Mouse (Mus musculus): ENCODE measurements at regions not wholly inside any gene's neighbourhood (a gene's known extent, or its start where the extent isn't known, plus 50 kb on each side); places are given as distances from the start of the nearest gene placed in this dataset.
"Not testable (repeated sequence)": the region's sequence is repeated elsewhere in the genome, so short reads cannot be mapped to it uniquely, and the experiment has no call there.

DNA sequence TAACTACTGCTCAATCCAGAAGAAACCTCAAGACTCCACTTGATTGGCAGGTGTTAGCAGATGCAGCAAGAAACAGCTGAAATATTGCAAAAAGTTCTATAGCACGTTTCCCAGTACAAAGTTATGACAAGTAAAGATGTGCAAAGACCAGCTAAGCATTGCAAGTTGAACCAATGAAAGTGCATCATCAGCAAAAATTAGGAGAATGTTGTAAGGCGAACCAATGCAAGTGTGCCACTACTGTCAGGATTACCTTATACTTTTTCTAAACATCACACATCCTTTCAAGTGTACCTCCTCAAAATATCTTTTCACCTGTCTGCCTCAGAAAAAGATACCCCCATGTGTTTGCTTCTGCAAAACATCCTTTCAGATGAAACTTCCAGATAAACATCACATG lies 244.7 kb downstream of the Slco6d1 start:
- DNase-seq (ENCODE audit: low spot score) = no peak

DNA sequence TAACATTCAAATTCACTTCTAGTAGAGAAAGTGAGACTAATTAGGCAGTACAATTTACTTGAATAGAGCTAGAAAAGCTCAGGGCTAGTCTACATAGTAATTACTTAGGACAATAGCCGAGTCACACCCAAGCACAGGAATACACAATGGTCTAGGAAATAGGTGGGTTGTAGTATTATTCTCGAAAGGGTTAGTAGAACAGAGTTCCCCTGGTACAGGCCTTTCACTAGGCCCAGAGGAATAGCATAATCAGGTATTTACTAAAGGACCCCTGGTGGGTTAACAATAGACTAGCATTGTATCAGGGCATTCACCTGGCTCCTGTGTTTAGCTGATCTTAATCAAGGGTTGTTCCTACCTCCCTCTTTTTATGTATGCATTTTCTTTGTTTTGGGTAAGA lies 246.5 kb downstream of the Slco6d1 start:
- not testable (repeated sequence) for DNase-seq (ENCODE audit: low spot score)

DNA sequence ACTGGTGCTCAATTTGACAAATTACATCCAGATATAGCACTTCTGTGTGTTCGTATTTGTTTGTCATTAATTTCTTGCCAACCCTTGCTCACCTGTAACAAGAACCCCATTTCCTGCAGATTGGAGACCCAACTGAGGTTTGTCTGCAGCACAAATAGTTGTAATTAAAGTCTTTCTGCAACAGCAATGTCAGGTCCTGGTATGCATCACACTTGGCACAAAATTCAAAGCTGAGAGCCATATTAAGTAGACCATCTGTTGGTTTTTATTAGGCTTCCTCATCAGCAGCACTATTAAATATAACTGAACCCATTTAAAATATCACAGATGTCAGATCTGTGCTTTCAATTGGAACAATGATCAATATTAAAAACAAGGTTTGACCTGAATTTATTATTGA lies 247.0 kb downstream of the Slco6d1 start:
- DNase-seq (ENCODE audit: low spot score) = no peak

DNA sequence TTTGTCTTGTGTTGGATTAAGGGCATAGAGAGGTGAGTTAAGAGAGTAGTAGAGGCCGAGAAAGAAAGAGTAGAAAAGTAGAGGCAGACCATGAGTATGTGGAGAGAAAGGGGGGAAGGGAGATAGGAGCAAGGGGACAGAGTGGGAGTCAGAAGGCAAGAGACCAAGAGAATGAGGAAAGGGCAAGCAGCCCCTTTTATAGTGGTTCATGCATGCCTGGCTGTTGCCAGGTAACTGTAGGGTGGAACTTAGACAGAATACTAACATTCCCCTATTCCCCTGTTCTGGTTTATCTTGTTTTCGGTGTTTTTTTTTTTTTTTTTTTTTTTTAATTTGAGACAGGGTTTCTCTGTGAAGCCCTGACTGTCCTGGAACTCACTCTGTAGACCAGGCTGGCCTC lies 247.7 kb downstream of the Slco6d1 start:
- no peak for DNase-seq (ENCODE audit: low spot score)

GRCm38 (mm10) chr1:98678686-98679085 lies 257.8 kb downstream of the Slco6d1 start:
- no peak for DNase-seq (ENCODE audit: low spot score)

DNA sequence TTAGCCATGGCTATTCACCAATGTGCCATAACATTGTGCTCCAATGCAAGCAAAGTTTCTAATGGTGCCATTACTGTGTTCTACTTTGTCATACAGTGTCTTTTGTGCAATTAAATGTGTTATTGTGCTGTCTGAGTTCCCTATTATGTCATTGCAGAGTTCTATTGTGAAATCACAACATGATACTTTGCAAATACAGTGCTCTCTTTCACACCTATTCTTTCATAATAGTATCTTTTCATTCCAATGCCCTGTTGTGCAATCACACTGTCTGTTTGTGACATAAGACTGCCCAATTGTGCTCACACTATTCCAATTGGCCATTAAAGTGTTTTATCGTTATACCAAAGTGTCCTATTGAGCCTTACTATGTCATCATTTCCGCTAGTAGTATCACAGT lies 292.9 kb downstream of the Slco6d1 start:
- no peak for DNase-seq (ENCODE audit: low spot score)

DNA sequence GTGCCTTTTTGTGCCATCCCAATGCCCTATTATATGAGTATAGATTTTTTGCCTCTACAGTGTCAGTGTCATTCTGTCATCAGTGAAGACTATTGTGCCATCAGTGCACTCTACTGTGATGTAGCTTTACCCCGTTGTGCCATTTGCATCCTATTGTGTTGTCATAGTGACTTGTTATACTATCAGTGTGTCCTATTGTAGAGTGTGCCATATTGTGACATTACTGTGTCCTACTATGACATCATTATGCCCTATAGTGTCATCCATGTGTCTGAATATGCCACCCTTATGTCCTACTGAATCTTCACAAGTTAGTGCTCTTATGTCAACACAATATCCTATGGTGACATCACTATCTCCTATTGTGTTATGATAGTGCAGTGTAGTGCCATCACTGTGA lies 293.4 kb downstream of the Slco6d1 start:
- no peak for DNase-seq (ENCODE audit: low spot score)

DNA sequence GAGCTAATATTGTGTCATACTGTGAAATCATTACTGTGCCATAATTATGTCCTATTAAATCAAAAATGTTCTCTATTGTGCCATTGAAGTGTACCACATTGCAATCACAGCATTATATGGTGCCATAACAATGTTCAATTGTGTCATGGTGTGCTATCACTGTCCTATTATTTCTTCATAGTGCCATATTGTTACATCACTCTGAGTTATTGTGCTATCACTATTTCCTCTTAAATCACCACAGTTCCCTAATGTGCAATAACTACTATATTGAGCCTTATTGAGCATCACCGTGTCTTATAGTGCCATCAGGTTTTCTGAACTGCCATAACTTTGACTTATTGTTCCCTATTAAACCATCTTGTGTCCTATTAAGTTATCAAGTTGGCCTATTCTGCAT lies 299.7 kb downstream of the Slco6d1 start:
- no peak for DNase-seq (ENCODE audit: low spot score)

DNA sequence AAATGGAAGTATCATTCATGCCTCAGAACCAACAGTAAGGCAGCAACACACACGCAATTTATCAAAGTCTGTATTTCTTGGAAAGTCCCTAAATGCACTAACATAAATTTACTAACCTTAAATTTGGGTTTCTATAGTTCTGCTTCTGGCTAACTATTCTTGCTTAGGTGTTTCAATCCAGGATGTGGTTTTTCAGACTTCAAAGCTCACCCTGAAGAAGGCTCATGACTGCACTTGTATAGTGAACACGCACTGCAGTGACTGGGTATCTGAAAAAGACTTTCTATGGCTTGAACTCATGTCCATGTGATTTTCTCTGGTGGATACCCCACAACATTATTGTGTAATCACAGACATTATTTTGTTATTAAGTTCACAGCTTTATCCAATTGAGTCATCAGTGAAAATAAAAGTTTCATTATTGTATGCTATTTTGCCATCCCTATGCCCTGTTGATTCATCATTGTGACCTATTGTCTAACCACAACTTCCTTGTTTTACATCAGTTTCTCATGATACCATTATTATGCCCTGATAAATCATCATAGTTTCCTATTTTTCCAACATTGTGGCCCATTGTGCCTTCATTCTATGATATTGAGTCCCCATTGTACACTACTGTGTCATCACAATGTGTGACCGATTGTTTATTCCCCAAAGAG lies 306.6 kb downstream of the Slco6d1 start:
- no peak for DNase-seq (ENCODE audit: low spot score)

GRCm38 (mm10) chr1:98748886-98749285 lies 328.0 kb downstream of the Slco6d1 start:
- DNase-seq (ENCODE audit: low spot score) = no peak

DNA sequence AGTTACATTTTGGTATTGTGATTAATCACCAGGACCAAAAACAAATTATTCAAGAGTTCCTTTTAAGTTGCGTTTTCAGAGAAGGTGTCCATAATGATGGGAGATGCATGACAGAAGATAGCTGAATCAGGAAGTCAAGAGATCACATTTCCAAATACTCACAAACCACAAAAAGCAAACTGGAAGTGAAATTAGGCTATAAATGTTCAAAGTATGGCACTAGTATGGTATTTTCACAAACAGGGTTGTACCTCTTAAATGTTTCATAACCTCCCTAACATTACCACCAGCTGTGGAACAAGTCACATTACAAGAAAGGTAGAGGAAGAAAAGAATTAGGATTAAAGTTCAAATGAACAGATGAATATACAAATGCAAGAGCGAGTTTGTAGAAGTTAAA lies 367.6 kb downstream of the Slco6d1 start:
- no peak for DNase-seq (ENCODE audit: low spot score)

- no peak for DNase-seq (ENCODE audit: low spot score)
Measured at GRCm38 (mm10) chr1:98793320-98793719, 372.4 kb downstream of the Slco6d1 start.

DNA sequence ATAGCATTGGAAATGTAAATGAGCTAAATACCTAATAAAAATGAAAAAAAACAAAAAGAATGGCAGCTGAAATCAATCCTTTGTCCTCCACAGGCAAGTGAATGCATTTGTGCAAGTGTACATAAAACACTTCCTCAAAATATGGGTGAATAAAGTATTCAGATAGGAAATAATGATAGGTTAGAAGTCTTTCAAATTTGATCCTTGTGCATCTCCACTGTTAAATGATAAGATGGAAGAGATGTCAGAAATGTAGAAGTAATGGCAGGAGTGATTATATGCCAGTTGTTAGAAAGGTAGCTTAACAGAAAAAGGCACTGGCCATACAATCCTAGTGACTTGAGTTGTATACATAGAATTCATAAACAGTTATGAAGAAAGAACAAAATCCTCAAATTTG lies 391.6 kb downstream of the Slco6d1 start:
- no peak for DNase-seq (ENCODE audit: low spot score)

GRCm38 (mm10) chr1:98813990-98814389 lies 393.1 kb downstream of the Slco6d1 start:
- no peak for DNase-seq (ENCODE audit: low spot score)

DNA sequence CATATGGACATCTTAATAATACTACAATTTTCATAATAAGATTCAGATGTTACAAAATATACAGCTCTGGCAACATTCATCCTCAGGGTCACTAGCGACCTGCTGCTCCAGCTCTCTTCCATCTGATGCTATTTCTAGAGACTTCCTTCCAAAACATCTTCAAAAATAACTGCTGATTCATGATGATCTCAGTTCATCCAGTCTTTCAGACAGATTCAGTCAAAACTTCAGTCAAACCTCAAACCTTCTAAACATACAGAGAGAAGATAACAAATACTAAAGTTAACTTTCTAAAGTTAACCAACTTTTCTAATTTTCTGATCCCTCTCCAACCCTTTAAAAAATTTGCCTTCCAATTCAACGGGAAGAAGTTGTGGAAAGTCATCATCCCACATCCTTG lies 397.2 kb downstream of the Slco6d1 start:
- no peak for DNase-seq (ENCODE audit: low spot score)

- DNase-seq (ENCODE audit: low spot score) = no peak
Measured at GRCm38 (mm10) chr1:98860236-98860635, 439.3 kb downstream of the Slco6d1 start.

DNA sequence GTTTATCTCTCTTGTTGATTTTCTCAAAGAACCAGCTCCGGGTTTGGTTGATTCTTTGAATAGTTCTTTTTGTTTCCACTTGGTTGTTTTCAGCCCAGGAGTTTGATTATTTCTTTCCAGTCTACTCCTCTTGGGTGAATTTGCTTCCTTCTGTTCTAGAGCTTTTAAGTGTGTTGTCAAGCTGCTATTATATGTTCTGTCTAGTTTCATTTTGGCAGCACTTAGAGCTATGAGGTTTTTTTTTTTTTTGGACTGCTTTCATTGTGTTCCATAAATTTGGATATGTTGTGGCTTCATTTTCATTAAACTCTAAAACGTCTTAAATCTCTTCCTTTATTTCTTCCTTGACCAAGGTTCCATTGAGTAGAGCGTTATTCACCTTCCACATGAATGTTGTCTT lies 485.3 kb downstream of the Slco6d1 start:
- no peak for DNase-seq (ENCODE audit: low spot score)

GRCm38 (mm10) chr1:98923043-98923442 lies 502.1 kb downstream of the Slco6d1 start:
- DNase-seq (ENCODE audit: low spot score) = no peak

- DNase-seq (ENCODE audit: low spot score) = peak; percentile 1
Measured at GRCm38 (mm10) chr1:98924933-98925332, 504.0 kb downstream of the Slco6d1 start.

DNA sequence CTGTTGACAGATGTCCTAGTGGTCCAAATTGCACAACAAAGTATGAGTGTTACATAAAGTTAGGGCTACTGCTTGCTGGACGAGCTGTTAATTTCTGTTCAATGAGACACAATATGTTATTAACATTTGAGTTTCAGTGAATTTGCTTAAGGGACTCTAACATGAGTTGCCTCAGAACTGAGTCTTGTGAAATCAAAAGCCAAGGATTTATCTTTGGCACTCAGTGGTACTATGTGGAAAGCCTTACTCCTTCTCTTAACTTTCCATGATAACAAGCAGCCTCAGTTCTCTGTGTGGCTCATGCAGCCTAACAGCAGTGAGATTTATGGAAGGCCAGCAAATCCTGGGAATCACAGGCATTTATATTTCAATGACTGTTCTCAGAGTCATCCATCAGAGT lies 510.0 kb downstream of the Slco6d1 start:
- no peak for DNase-seq (ENCODE audit: low spot score)

DNA sequence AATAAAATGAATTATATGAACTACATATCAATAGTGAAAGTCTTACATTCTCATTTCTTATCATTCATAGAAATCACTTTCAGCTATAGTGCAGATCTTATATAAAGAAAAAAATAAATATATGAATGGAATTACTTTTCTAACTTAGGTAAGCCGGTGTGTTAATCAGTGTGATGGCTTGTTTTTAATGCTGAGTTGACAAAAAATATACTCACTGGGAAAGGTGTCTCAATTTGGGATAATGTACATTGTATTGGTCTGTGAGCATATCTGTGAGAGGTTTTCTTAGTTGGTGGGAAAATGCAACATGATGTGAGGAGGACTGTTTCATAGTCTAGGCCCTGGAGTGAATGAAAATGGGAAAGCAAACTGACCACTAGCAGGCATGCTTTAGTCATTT lies 511.3 kb downstream of the Slco6d1 start:
- no peak for DNase-seq (ENCODE audit: low spot score)

DNA sequence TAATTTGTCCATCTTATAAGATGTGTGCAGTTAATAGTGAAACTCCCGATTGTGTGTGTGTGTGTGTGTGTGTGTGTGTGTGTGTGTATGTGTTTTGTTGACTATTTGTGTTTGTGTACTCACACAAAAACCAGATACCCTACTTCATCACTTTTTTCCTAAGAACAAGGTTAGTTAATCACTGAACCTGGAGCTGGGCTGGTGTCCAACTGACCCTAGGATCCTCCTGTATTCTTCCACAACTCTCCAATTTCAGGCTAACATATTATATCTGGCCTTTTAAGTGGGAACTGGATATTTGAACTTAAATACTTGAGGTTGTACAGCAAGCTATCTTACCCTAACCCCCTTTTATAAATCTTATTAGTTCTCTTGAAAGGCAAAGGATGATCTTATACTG lies 556.8 kb downstream of the Slco6d1 start:
- no peak for DNase-seq (ENCODE audit: low spot score)
